Mouse (Mus musculus) kidney, adult 11 months (tissue): ENCODE results near the gene Tbx20.
A peak's percentile ranks its signal among the peaks of the same experiment; 100 is the strongest.

Experiments used
- DNase-seq: peaks from one replicate; pipeline ENCODE4 v3.0.0; 2022

The Tbx20 gene

GRCm38 (mm10) chr9:24774160-24774969, at the start of gene Tbx20:
Gene Tbx20, minus strand, starts transcription at chr9:24774303.
- DNase-seq = peak; percentile 7

GRCm38 (mm10) chr9:24818511-24818910, 44.4 kb upstream of the Tbx20 start:
- DNase-seq = no peak

- DNase-seq = no peak
Observed at GRCm38 (mm10) chr9:24812461-24812860, 38.4 kb upstream of the Tbx20 start.

- DNase-seq = no peak
Observed at GRCm38 (mm10) chr9:24792110-24792509, 18.0 kb upstream of the Tbx20 start.

- DNase-seq = no peak
Observed at GRCm38 (mm10) chr9:24789396-24789795, 15.3 kb upstream of the Tbx20 start.

GRCm38 (mm10) chr9:24782338-24782737, 8.2 kb upstream of the Tbx20 start:
- no peak for DNase-seq

GRCm38 (mm10) chr9:24780929-24781441, 6.9 kb upstream of the Tbx20 start:
- DNase-seq = no peak

GRCm38 (mm10) chr9:24780391-24780928, 6.4 kb upstream of the Tbx20 start:
- no peak for DNase-seq

GRCm38 (mm10) chr9:24779975-24780374, 5.9 kb upstream of the Tbx20 start:
- DNase-seq = no peak

GRCm38 (mm10) chr9:24778571-24778970, 4.5 kb upstream of the Tbx20 start:
- no peak for DNase-seq

GRCm38 (mm10) chr9:24777961-24778360, 3.9 kb upstream of the Tbx20 start:
- DNase-seq = no peak

- DNase-seq = no peak
Observed at GRCm38 (mm10) chr9:24777176-24777895, 3.2 kb upstream of the Tbx20 start.

- DNase-seq = no peak
Observed at GRCm38 (mm10) chr9:24776487-24776886, 2.4 kb upstream of the Tbx20 start.

- DNase-seq = no peak
Observed at GRCm38 (mm10) chr9:24775567-24775966, 1.5 kb upstream of the Tbx20 start.

- DNase-seq = no peak
Observed at GRCm38 (mm10) chr9:24775001-24775400, 898 bp upstream of the Tbx20 start.

GRCm38 (mm10) chr9:24773669-24774068, 434 bp downstream of the Tbx20 start:
- no peak for DNase-seq

- no peak for DNase-seq
Observed at GRCm38 (mm10) chr9:24773171-24773570, 932 bp downstream of the Tbx20 start.

GRCm38 (mm10) chr9:24772431-24773120, 1.5 kb downstream of the Tbx20 start:
- no peak for DNase-seq

GRCm38 (mm10) chr9:24771713-24772112, 2.4 kb downstream of the Tbx20 start:
- DNase-seq = no peak

GRCm38 (mm10) chr9:24770941-24771405, 3.1 kb downstream of the Tbx20 start:
- no peak for DNase-seq

- no peak for DNase-seq
Observed at GRCm38 (mm10) chr9:24770149-24770940, 3.8 kb downstream of the Tbx20 start.

GRCm38 (mm10) chr9:24769611-24770010, 4.5 kb downstream of the Tbx20 start:
- DNase-seq = no peak
